Mouse (Mus musculus) ES-CJ7 (cell line): Measurements from ENCODE around the gene Gjb4.

Experiments
- DNase-seq: peaks from one replicate; pipeline ENCODE4 v3.0.0; 2011; ENCODE audit warnings: low read depth, low spot score

Gjb4 gene

DNA sequence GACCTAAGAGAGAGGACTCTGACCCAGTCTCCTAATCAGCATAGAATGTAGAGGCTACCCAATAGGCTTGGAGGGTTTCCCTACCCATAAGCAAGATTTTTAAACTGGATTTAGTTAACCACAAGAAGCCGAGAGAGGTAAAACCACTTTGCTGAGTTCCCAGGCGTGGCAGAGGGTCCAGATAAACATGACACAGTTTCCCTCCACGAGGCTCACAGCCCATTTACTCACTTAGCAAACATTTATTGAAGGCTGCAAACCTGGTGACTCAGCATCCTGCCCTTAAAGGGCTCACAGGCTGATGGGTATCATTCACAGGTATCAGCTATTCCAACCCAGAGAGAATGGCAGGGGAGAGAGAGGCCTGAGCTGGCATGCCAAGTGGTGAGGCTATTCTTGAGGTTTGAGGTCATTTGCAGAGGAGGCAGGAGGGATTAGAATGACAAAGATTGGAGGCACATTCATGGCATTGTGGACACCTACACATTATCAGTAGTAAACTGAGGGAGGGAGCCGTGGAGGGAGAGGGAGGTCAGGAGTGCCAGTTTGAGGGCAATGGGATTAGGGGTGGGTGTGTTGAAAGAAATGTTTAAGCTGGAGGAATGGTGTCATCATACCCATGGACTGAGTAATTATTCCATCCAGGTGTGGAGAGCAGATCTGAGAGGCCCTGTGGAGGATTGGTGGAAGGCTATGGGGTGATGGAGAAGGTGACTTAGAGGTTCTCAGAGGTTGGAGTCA, 4.2 kb downstream of the Gjb4 start:
- no peak for DNase-seq

DNA sequence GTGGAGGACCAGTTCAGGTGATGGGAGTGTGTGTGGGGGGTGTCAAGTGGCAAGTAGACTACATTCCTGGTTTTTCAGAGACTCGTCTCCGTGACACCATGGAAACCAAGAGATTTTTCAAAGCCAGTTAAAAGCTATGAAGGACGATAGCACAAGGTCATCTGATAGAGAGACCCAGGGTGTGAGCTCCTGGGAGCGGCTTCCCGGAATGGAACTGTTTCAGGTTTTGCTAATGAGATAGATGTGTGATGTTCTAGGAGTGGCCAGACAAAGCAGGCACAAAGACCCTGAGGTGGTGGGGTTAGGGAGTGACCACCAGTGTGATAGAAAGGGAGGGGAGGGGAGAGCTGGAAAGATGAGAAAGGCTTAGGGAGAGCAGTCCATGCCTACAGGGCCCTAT, 8.9 kb downstream of the Gjb4 start:
- DNase-seq: peak; percentile 98

DNA sequence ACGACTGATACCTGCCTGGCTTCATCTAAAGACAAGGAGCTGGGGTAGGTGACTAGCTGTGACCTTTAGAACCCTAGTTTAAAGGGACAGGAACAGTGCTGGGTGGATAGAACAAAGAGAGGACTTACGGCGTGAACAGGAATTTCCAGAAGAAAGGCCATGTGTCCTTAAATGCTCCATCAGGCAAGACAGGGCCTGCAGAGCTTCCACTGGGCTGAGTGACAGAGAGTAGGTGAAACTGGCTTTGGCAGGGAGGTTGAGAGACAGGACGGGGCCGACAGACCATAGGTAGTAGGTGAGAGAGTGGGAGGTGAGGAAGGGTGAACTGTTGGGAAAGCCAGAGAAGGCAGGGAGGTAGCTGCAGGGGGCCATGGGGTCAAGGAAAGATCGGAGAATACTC, 12.5 kb downstream of the Gjb4 start:
- no peak for DNase-seq

DNA sequence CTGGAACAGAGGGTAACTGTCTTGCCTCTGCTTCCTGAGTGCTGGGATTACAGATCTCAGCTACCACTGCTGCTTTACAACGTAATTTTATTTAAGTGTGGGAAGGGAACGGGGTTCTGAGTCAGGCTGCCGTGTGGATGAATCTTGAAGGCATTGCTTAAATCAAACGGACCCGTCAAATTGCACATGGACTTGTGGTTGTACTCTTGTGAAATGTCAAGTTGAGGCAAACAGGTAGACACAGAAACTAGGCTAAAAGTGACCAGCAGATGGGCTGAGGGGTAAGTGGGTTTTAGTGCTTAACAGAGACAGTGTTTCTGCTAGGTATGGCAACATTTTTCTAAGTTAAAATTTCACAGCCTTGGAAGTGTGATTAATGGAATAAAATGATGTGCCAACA, 16.2 kb downstream of the Gjb4 start:
- DNase-seq: no peak

DNA sequence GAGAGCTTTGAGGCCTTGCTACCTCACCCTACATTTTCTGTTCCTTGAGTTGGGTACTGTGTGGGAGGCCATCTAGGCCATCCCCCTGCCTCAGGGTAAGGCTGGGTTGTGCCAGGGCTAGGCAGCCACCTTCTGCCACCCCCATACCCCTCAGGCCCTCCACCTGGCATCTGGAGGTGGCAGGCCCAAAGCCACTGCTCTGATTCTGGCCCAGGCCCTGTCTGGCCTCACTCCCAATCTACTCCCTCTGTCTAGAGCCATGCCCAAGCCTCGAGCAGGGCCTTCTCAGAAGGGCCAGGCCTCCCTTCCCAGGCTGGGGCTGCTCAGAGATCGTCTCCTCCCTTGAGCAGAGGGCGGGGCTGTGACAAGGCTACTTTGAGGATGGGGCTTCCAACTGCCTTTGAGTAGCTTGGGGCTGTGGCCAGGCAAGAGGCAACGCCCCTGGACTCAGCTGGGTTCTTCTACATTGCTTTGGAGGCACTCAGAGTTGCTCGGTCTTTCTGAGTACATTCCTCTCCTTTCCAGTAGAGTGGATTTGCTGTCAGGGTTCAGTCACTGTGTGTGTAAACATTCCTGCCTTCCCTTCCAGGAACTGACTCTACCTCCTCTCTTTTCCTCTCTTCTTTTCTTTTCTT, 18.9 kb downstream of the Gjb4 start:
- peak; percentile 93 for DNase-seq

DNA sequence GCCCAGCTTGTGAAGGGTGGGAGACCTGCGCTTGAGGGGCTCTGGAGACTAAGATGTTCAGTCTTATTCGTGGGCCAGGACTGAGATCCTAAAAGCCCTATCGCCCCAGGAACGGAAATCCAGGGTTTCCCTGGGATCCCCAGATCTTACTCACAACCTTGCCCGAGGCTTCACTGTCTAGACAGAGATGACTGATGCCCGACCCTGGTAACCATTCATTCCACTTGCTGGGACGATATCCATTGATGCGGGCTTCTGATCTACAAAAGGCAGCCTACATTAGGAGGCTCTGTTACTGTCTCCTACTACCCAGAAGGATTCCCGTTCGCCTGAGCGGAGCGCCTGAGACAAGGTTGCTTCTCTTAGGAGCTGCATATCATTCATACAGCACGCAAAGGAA, 22.7 kb downstream of the Gjb4 start:
- no peak for DNase-seq

DNA sequence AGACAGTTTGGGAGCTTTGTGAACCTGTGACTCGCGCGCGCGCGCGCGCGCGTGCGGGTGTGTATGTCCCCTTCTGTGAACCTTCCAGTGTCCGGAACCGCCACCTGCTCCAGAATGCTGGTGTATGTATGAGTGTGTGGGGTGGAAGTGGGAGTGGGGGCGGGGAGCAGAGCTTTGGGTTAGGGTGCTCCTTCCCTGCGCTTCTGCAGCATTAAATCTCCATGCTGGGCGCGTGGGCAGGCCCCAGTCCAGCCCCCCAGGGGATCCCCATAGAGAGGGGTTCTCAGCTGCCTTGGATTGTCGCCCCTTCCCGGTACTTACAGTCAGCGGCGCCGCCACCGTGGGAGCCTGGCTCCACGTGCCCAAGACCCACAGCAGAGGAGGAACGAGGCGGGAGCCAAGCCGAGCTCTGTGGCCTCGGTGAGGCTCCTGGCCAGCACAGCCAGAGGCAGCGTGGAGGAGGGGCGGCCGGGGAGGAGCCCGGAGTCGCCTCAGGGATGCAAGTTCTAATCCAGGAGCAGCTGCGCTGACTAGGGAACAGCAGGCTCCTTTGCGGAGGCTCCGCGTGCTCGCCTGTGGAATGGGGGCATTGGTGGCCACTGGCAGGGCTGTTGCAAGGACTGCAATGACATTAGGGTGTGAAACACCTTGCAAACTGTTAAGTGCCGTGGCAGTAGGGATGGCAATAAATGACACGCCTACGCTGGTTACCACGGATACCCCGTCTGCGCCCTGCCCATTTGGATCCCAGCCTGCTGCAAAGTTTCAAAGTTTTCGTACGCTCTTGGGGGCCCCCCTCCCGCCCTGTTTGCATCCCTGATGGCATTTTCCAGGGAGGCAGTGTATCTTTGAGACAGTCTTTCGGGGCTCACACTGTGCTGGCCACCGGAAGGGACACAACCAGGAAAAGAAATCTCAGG, 23.4 kb downstream of the Gjb4 start, which contains the start of gene Gjb3:
Gjb3 (minus strand) TSS at position 664 of the 920 bp plus-strand sequence.
- peak; percentile 60 for DNase-seq

DNA sequence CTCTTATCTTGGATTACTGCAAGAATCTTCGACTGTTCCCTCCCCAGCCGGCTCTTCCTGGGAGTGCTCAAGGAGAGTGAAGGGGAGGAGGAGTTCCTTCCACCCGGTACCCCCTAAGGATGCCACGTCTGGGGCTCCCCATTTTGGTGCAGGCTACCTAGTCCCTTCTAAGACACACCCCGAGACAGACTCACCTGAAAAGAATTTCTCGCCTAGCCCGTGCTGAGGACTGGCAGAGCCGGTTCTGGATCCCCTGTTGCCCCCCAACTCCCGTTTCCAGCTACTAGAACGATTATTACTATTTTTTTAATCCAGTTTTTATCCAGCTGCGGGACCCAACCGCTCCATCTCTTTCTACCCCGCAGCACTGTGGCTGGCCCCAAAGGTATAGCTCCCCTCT, 24.1 kb downstream of the Gjb4 start:
- DNase-seq: no peak

DNA sequence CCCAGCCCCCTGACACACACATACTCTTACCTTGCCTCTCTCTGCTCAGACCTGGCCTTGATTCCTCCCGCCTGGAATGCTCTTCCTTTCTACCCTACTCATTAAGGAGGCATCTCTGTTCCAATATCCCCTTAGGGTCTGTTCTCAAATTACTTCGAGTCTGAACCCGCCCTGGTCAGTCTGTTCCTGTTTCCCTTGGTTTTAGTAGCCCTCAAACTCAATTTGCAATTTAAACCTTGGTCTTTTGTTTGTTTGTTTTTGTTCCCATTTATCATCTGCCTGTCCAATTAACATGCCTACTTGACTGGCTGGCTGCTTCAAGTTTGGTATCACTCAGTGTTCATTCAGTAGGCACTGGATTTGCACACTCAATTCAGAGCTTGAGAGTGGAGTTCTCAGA, 24.8 kb downstream of the Gjb4 start:
- peak; percentile 96 for DNase-seq

DNA sequence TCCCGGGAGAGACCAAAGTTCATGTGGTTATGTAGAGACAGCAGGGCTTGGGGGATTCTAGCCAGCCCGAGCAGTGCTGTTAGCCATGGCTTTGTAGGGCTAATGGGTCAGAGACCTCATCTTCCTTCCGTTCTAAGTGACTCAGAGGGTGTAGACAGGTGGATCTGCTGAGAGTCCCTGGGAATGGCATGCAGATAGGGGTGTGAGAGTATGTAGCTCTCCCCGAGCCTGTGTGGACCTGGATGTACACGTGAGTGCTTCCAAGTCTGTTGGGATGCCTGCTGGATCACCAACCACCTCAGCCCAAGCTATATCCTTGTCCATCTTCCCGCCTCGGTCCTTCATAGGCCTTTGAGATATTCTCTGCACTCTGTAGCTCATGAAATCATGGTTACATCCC, 25.5 kb downstream of the Gjb4 start:
- no peak for DNase-seq

DNA sequence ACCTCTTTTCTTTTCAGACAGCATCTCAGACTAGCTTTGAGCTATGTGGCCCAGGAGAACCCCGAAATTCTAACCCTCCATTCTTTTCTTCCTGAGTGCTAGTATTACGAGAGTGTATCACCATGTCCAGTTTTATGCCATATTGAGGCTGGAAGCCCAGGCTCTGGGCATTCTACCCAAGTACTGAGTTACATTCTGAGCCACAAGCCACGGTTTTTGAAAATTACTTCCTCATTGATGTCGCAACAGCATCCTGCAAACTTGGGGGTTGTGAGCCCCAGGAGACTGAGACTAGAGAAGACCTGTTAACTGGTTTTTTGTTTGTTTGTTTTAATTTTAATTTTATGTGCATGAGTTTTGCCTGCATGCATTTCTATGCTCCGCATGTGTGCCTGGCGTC, 26.1 kb downstream of the Gjb4 start:
- no peak for DNase-seq

DNA sequence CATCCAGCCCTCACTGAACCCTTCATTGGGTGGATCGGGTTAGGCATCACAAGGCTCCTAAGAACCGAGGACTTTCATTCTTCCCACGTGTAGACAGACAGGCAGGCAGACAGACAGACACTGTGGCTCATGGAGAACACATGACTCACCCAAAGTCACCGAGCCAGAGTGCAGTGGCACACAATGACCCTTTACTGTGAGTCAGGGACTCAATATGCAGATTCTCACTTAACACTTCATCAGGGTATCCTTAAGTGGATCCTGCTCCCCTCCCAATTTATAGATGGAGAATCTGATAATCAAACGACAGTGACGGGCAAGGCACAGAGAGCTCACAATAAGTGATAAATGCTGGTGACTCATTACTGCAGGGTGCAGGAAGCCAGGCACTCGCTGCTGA, 26.6 kb downstream of the Gjb4 start:
- DNase-seq: no peak

DNA sequence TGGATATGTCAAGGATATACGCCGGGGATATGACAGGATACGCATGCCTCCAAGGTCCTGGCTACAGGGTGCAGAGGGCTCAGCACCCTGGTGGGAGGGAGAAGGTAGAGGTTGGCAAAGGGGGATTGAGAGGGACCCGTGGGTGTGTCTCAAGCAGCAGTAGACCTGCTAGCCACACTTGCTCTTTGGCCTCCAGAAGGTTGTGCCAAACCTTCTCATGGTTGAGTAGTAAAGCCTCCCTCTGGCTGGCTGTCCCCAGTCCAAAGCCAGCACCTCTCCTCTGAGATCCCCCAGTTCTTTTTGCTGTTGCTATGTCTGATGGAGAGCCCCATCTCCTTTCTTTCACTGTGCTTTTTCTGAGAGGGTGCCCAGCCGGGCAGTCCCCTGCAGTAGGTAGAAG, 28.6 kb downstream of the Gjb4 start:
- no peak for DNase-seq

DNA sequence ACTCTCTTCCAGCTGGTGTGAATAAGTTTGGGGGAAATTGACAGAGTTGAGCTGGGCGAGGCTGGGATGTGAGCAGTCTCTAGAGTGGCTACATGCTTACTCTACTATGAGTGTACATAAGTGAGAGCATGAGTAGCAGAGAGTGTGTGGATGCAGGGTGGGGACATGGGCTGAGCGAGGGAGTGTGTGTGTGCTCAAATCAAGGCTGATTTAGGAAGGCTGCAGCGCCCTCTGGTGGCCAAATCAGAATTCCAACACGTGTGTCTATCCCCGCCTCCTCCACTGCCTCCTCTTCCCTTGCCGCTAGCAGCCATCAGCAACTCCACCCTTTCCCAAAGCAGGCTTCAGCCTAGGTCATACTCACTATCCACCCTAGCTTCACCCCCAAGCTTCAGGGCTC, 29.1 kb downstream of the Gjb4 start:
- peak; percentile 97 for DNase-seq

DNA sequence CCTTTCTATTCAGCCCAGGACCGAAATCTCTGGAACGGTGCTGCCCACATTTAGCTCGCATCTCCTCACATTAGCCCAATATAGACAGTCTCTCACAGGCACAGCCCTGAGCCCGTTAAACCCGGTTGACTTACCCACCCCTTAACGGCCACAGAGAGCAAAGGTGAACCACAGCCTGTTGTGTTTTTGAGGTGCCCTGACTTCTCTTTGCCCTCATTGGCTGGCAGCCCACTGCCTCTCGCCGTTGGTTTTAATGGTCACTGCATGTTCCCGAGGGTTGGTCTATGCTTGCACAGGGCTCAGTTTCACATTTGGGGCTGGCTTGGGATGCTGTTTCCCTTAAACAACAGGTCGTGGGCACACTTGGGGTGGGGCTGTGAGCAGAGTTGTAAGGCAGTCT, 29.6 kb downstream of the Gjb4 start:
- DNase-seq: no peak

DNA sequence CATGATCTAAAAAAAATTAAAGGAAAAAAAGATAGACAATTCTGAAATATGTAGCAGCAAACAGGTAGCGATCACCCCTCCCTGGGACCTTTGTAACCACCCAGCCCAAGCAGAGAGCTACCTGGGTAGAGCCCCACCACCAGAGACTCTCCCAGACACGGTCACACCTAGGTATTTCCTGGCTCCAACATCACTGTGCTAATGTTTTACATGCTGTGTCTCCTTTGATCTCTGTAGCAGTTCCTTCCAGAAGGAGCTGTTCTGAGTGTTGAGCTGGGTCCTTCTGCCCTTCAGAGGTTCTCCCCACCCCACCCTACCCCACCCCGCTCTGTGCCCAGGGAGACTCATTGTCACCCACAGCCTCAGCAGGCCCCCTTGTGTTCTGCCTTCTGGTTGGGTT, 30.2 kb downstream of the Gjb4 start:
- DNase-seq: peak; percentile 55

DNA sequence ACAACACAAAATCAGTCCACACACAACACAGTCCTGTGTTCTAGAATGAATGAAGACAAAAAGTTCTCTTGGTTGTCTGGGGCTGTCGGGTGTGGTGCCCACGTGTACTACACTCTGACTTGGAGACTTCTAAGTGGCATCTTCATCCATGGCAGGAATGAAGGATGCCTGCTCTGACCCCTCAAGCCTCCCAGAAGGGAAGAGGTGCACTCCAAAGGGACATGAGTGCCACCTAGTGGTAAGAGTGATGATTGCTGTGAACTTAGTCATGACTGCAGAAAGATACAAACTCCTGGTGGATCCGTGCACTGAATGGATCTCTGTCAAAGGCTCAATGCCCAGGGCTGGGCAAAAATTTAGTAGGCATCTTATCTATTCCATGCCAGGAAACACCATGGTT, 34.3 kb downstream of the Gjb4 start:
- peak; percentile 88 for DNase-seq

DNA sequence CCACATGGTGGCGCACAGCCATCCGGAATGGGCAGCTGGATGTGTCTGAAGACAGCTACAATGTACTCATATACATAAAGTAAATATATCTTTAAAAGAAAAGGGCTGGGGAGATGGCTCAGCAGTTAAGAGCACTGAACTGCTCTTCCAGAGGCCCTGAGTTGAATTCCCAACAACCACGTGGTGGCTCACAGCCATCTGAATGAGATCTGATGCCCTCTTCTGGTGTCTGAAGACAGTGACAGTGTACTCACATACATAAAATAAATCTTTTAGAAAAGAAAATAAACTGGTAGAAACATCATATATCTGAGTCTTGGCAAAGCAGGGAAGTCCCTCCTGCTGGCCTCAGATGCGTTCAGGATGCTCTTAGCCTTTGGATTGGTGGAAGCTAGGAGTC, 36.7 kb downstream of the Gjb4 start:
- DNase-seq: peak; percentile 62

DNA sequence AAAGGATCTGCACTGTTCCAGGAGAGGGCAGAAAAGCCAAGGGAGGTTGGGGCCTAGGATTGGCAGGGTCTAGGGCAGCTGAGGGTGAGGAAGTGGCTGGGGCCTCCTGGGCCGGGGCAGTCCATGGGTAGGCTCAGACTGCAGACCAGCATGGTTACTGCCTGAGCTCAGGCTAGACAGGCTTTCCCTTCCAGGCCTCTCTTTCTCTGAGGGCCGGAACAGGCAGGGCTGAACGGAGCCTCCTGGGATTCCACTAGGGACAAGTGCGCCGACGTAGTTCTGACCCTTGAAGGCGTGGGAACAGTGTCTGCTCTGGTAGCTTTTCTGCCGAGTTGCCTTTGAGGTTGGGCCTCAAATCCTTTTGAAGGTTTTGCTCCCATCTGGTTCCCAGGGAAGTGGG, 38.1 kb downstream of the Gjb4 start:
- DNase-seq: no peak

DNA sequence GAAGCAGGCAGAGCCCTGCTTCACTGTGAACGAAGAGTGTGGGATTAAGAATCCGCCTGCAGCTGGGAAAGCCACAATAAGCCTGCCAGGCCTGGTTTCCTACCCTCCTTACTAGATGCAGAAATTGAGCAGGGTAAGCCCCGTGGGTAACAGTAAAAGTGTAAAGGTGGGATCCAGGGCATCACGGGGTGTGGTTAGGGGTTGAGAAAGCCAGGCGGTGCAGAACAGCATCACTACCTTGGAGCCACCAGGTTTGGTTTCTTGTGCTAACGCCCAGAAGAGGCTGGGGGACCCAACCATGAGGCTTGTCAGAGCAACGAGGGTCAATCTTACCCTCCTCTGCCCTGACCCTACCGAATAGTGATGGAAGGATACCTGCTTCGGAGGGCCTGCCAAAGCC, 39.3 kb downstream of the Gjb4 start:
- no peak for DNase-seq

DNA sequence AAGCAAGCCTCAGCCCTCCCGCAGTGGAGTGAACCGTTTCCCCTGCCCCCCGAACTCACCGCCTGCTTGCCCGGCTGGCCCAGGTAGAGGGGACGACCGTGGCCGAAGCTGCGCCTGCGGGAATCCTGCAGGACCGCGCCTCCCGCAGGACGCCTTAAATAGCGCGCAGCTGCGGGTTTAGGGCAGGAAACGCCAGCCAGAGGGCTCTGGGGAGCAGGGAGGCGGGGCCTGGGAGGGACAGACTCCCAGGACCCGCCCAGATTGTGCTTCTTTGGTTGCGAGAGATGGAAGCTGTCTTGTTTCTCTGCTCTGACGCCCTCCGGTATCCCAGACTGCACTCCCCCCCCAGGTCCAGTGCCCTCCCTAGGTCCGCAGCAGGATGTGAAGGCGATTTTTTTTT, 40.0 kb downstream of the Gjb4 start, which contains the start of gene Gja4:
Gja4 (minus strand) TSS at position 179 of the 400 bp plus-strand sequence.
- peak; percentile 81 for DNase-seq

DNA sequence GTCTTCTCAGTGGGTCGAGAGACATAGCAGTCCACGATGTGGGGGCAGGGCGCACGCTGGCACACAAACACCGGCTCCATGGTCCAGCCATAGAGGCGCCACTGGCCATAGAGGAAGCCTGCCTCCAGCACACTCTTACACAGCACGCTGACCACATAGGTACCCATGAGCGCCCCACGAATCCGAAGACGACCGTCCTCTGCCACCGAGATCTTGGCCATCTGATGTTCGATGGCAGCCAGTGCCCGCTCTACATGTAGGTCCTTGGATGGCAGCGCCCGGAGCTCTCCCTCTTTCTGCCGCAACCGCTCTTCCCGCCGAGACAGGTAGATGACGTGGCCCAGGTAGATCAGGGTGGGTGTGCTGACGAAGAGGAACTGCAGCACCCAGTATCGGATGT, 41.5 kb downstream of the Gjb4 start:
- no peak for DNase-seq
